Mouse (Mus musculus): ENCODE measurements at regions not wholly inside any gene's neighbourhood (a gene's known extent, or its start where the extent isn't known, plus 50 kb on each side); places are given as distances from the start of the nearest gene placed in this dataset.

- H3K36me3 ChIP-seq (replicated peaks; ENCODE audit: control insufficient read depth, insufficient read depth, low read length), result no peaks in the 10 kb centered on the region
- DNase-seq (ENCODE audit: low spot score) (no peak), ATAC-seq (ENCODE audit: insufficient read depth, low read depth) (no peak)
- 72% methylated on average over 4 of the region's 4 CpGs for WGBS
- H3K9ac ChIP-seq (replicated peaks; ENCODE audit: low read depth, low read length), result no peak overlapping the region
- H3K4me1 ChIP-seq (ENCODE audit: control insufficient read depth, insufficient read depth), result no peaks in the 10 kb centered on the region
- H3K27me3 ChIP-seq (ENCODE audit: control insufficient read depth, insufficient read depth, low read length), result no peaks in the 10 kb centered on the region
- no peak overlapping the region for H3K27ac ChIP-seq (ENCODE audit: low read depth)
- no peak for TF ChIP-seq CTCF (IDR thresholded peaks at IDR 0.05; ENCODE audit: low read depth)
- no peak for TF ChIP-seq EP300 (IDR thresholded peaks at IDR 0.05; ENCODE audit: low read depth)
- H3K9me3 ChIP-seq (replicated peaks; ENCODE audit: control insufficient read depth, low read length), result no peaks in the 10 kb centered on the region
- H3K4me3 ChIP-seq (ENCODE audit: low read depth, low read length), result no peak overlapping the region
- H3K4me2 ChIP-seq (ENCODE audit: low read depth, low read length), result no peak overlapping the region
Measured at GRCm38 (mm10) chr3:132007356-132007755, 77.7 kb upstream of the Dkk2 start.

- TF ChIP-seq EP300 (IDR thresholded peaks at IDR 0.05; ENCODE audit: low read depth) (no peak), CTCF (IDR thresholded peaks at IDR 0.05; ENCODE audit: low read depth) (no peak)
- ATAC-seq (ENCODE audit: insufficient read depth, low read depth) (no peak), DNase-seq (ENCODE audit: low spot score) (no peak)
- H3K4me1 ChIP-seq (ENCODE audit: control insufficient read depth, insufficient read depth), result no peaks in the 10 kb centered on the region
- H3K4me3 ChIP-seq (ENCODE audit: low read depth, low read length), result no peak overlapping the region
- H3K4me2 ChIP-seq (ENCODE audit: low read depth, low read length), result no peak overlapping the region
- no peak overlapping the region for H3K9ac ChIP-seq (replicated peaks; ENCODE audit: low read depth, low read length)
- no peaks in the 10 kb centered on the region for H3K27me3 ChIP-seq (ENCODE audit: control insufficient read depth, insufficient read depth, low read length)
- H3K36me3 ChIP-seq (replicated peaks; ENCODE audit: control insufficient read depth, insufficient read depth, low read length), result no peaks in the 10 kb centered on the region
- WGBS, result 33% methylated on average over 6 of the region's 6 CpGs
- H3K27ac ChIP-seq (ENCODE audit: low read depth), result no peak overlapping the region
- no peaks in the 10 kb centered on the region for H3K9me3 ChIP-seq (replicated peaks; ENCODE audit: control insufficient read depth, low read length)
Measured at GRCm38 (mm10) chr3:132015205-132015604, 69.9 kb upstream of the Dkk2 start.

GRCm38 (mm10) chr3:132017485-132018261, 67.4 kb upstream of the Dkk2 start:
- no peaks in the 10 kb centered on the region for H3K27me3 ChIP-seq (ENCODE audit: control insufficient read depth, insufficient read depth, low read length)
- H3K9ac ChIP-seq (replicated peaks; ENCODE audit: low read depth, low read length), result no peak overlapping the region
- no peak overlapping the region for H3K4me3 ChIP-seq (ENCODE audit: low read depth, low read length)
- WGBS, result 53% methylated on average over 15 of the region's 15 CpGs
- H3K27ac ChIP-seq (ENCODE audit: low read depth), result no peak overlapping the region
- no peak for DNase-seq (ENCODE audit: low spot score)
- no peak for ATAC-seq (ENCODE audit: insufficient read depth, low read depth)
- H3K36me3 ChIP-seq (replicated peaks; ENCODE audit: control insufficient read depth, insufficient read depth, low read length), result no peaks in the 10 kb centered on the region
- no peaks in the 10 kb centered on the region for H3K9me3 ChIP-seq (replicated peaks; ENCODE audit: control insufficient read depth, low read length)
- no peak overlapping the region for H3K4me2 ChIP-seq (ENCODE audit: low read depth, low read length)
- H3K4me1 ChIP-seq (ENCODE audit: control insufficient read depth, insufficient read depth), result peaks cover 8% of the 10 kb centered on the region
- TF ChIP-seq EP300 (IDR thresholded peaks at IDR 0.05; ENCODE audit: low read depth) (no peak), CTCF (IDR thresholded peaks at IDR 0.05; ENCODE audit: low read depth) (no peak)

- no peak for TF ChIP-seq EP300 (IDR thresholded peaks at IDR 0.05; ENCODE audit: low read depth)
- no peak for TF ChIP-seq CTCF (IDR thresholded peaks at IDR 0.05; ENCODE audit: low read depth)
- DNase-seq (ENCODE audit: low spot score) (no peak), ATAC-seq (ENCODE audit: insufficient read depth, low read depth) (no peak)
Measured at GRCm38 (mm10) chr3:132018505-132018904, 66.6 kb upstream of the Dkk2 start.

GRCm38 (mm10) chr3:132022032-132022431, 63.1 kb upstream of the Dkk2 start:
- WGBS, result 2% methylated on average over 4 of the region's 4 CpGs

More at GRCm38 (mm10) chr3:132018505-132018904, 66.6 kb upstream of the Dkk2 start:
- Histone ChIP-seq H3K27me3 (ENCODE audit: control insufficient read depth, insufficient read depth, low read length) (no peaks in the 10 kb centered on the region), H3K4me1 (ENCODE audit: control insufficient read depth, insufficient read depth) (peaks cover 12% of the 10 kb centered on the region), H3K36me3 (replicated peaks; ENCODE audit: control insufficient read depth, insufficient read depth, low read length) (no peaks in the 10 kb centered on the region), H3K4me3 (ENCODE audit: low read depth, low read length) (no peak overlapping the region), H3K4me2 (ENCODE audit: low read depth, low read length) (no peak overlapping the region), H3K9me3 (replicated peaks; ENCODE audit: control insufficient read depth, low read length) (no peaks in the 10 kb centered on the region), H3K9ac (replicated peaks; ENCODE audit: low read depth, low read length) (no peak overlapping the region), H3K27ac (ENCODE audit: low read depth) (no peak overlapping the region)
- WGBS, result 74% methylated on average over 2 of the region's 2 CpGs

GRCm38 (mm10) chr3:132023342-132023741, 61.8 kb upstream of the Dkk2 start:
- no peak for DNase-seq (ENCODE audit: low spot score)
- Histone ChIP-seq H3K27me3 (ENCODE audit: control insufficient read depth, insufficient read depth, low read length) (no peaks in the 10 kb centered on the region), H3K4me3 (ENCODE audit: low read depth, low read length) (no peak overlapping the region), H3K4me1 (ENCODE audit: control insufficient read depth, insufficient read depth) (peaks cover 12% of the 10 kb centered on the region), H3K9me3 (replicated peaks; ENCODE audit: control insufficient read depth, low read length) (no peaks in the 10 kb centered on the region), H3K4me2 (ENCODE audit: low read depth, low read length) (no peak overlapping the region), H3K27ac (ENCODE audit: low read depth) (no peak overlapping the region), H3K9ac (replicated peaks; ENCODE audit: low read depth, low read length) (no peak overlapping the region), H3K36me3 (replicated peaks; ENCODE audit: control insufficient read depth, insufficient read depth, low read length) (no peaks in the 10 kb centered on the region)
- whole genome bisulfite sequencing, result 45% methylated on average over 6 of the region's 6 CpGs
- no peak for TF ChIP-seq CTCF (IDR thresholded peaks at IDR 0.05; ENCODE audit: low read depth)
- no peak for TF ChIP-seq EP300 (IDR thresholded peaks at IDR 0.05; ENCODE audit: low read depth)
- no peak for ATAC-seq (ENCODE audit: insufficient read depth, low read depth)

More at GRCm38 (mm10) chr3:132022032-132022431, 63.1 kb upstream of the Dkk2 start:
- no peak overlapping the region for H3K4me3 ChIP-seq (ENCODE audit: low read depth, low read length)
- no peak overlapping the region for H3K4me2 ChIP-seq (ENCODE audit: low read depth, low read length)
- H3K4me1 ChIP-seq (ENCODE audit: control insufficient read depth, insufficient read depth), result peaks cover 12% of the 10 kb centered on the region
- TF ChIP-seq EP300 (IDR thresholded peaks at IDR 0.05; ENCODE audit: low read depth), result no peak
- no peak for TF ChIP-seq CTCF (IDR thresholded peaks at IDR 0.05; ENCODE audit: low read depth)
- no peaks in the 10 kb centered on the region for H3K9me3 ChIP-seq (replicated peaks; ENCODE audit: control insufficient read depth, low read length)
- peak; percentile 63 for ATAC-seq (ENCODE audit: insufficient read depth, low read depth)
- no peaks in the 10 kb centered on the region for H3K27me3 ChIP-seq (ENCODE audit: control insufficient read depth, insufficient read depth, low read length)
- DNase-seq (ENCODE audit: low spot score), result peak; percentile 34
- no peak overlapping the region for H3K27ac ChIP-seq (ENCODE audit: low read depth)
- no peak overlapping the region for H3K9ac ChIP-seq (replicated peaks; ENCODE audit: low read depth, low read length)
- no peaks in the 10 kb centered on the region for H3K36me3 ChIP-seq (replicated peaks; ENCODE audit: control insufficient read depth, insufficient read depth, low read length)

All from heart, postnatal 0 days (tissue).